Mouse (Mus musculus): Measurements from ENCODE around the gene Klf16.
"Not testable (repeated sequence)": the region's sequence is repeated elsewhere in the genome, so short reads cannot be mapped to it uniquely, and the experiment has no call there.

The Klf16 gene

GRCm38 (mm10) chr10:80606306-80606705 lies 29.2 kb upstream of the Klf16 start:
- no peak for DNase-seq (ENCODE audit: low spot score in 2 of 2)

GRCm38 (mm10) chr10:80605721-80606120 lies 28.6 kb upstream of the Klf16 start, which contains the start of gene Gm49322:
TSS of gene Gm49322 (plus strand) at chr10:80606021.
- DNase-seq (ENCODE audit: low spot score in 2 of 2), result not testable (repeated sequence)

- no peak for DNase-seq (ENCODE audit: low spot score in 2 of 2)
Observed at GRCm38 (mm10) chr10:80604988-80605387, 27.9 kb upstream of the Klf16 start.

- no peak for DNase-seq (ENCODE audit: low spot score in 2 of 2)
Observed at GRCm38 (mm10) chr10:80604001-80604509, 26.9 kb upstream of the Klf16 start.

GRCm38 (mm10) chr10:80603364-80603763 lies 26.2 kb upstream of the Klf16 start:
- DNase-seq (ENCODE audit: low spot score in 2 of 2), result no peak

- peak; percentile 93 to 96 for DNase-seq (ENCODE audit: low spot score in 2 of 2)
Observed at GRCm38 (mm10) chr10:80602698-80603325, 25.7 kb upstream of the Klf16 start, which contains the start of the genes Scamp4 and Adat3. TSS of gene Scamp4 (plus strand) at chr10:80602872. TSS of gene Adat3 (plus strand) at chr10:80602880.

- DNase-seq (ENCODE audit: low spot score in 2 of 2), result no peak
Observed at GRCm38 (mm10) chr10:80596318-80596717, 19.2 kb upstream of the Klf16 start.

- DNase-seq (ENCODE audit: low spot score in 2 of 2), result peak; percentile 90 to 93
Observed at GRCm38 (mm10) chr10:80589879-80590854, 13.0 kb upstream of the Klf16 start, which contains the start of gene Abhd17a. TSS of gene Abhd17a (minus strand) at chr10:80590341.

- no peak for DNase-seq (ENCODE audit: low spot score in 2 of 2)
Observed at GRCm38 (mm10) chr10:80589127-80589878, 12.2 kb upstream of the Klf16 start.

- no peak for DNase-seq (ENCODE audit: low spot score in 2 of 2)
Observed at GRCm38 (mm10) chr10:80587305-80587657, 10.2 kb upstream of the Klf16 start.

- DNase-seq (ENCODE audit: low spot score in 2 of 2), result no peak
Observed at GRCm38 (mm10) chr10:80586407-80587304, 9.5 kb upstream of the Klf16 start.

GRCm38 (mm10) chr10:80585581-80585980 lies 8.5 kb upstream of the Klf16 start:
- no peak for DNase-seq (ENCODE audit: low spot score in 2 of 2)

- no peak for DNase-seq (ENCODE audit: low spot score in 2 of 2)
Observed at GRCm38 (mm10) chr10:80584642-80585552, 7.8 kb upstream of the Klf16 start.

GRCm38 (mm10) chr10:80584045-80584488 lies 6.9 kb upstream of the Klf16 start:
- DNase-seq (ENCODE audit: low spot score in 2 of 2), result no peak

GRCm38 (mm10) chr10:80583047-80583446 lies 5.9 kb upstream of the Klf16 start:
- DNase-seq (ENCODE audit: low spot score in 2 of 2), result no peak

GRCm38 (mm10) chr10:80578911-80579310 lies 1.8 kb upstream of the Klf16 start:
- no peak for DNase-seq (ENCODE audit: low spot score in 2 of 2)

GRCm38 (mm10) chr10:80578131-80578750 lies 1.1 kb upstream of the Klf16 start:
- DNase-seq (ENCODE audit: low spot score in 2 of 2), result peak in 1 of 2 experiments; percentile 64

- DNase-seq (ENCODE audit: low spot score in 2 of 2), result peak; percentile 45 to 48
Observed at GRCm38 (mm10) chr10:80576351-80577194, 548 bp downstream of the Klf16 start.

Data from frontal cortex, postnatal 14 days (tissue).